Mouse (Mus musculus): ENCODE measurements around the gene Upp2.

Upp2 gene

DNA sequence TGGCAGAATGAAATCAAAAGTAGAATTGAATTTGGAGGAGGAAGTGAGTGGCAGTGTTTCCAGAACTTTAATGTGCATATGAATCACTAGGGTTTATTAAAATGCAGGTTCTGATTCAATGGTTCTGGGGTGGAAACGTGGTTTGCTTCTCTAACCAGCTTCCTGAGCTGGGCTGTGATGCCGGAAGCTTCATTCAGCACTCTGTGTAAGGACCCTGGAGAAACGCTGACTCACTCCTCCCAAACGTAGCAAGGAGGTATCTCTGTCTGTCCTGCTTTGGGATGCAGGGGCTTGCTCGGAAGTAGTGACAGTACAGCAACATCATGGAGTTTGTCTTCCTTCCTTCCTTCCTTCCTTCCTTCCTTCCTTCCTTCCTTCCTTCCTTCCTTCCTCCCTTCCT, 192.6 kb downstream of the Upp2 start:
- no peak for DNase-seq (ENCODE audit: low read depth)

DNA sequence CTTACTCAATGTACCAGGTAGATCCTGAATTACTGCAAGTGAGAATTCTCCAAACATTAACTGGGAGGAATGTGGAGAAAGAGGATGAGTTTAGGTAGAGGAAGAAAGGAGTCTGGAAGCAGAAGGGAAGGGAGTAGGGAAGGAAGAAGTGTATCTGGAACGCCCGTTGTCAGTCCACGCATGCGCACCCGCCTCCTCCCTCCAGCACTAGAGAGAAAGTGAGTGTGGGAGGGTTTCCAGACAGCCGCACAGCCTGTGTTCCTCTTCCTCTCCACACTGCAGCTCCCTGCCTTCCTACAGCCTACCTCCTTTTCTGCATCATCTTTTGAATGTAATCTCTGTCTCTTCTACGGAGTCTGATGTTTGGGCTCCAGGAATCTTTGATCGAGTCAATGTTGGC, 198.0 kb downstream of the Upp2 start:
- no peak for DNase-seq (ENCODE audit: low read depth)

DNA sequence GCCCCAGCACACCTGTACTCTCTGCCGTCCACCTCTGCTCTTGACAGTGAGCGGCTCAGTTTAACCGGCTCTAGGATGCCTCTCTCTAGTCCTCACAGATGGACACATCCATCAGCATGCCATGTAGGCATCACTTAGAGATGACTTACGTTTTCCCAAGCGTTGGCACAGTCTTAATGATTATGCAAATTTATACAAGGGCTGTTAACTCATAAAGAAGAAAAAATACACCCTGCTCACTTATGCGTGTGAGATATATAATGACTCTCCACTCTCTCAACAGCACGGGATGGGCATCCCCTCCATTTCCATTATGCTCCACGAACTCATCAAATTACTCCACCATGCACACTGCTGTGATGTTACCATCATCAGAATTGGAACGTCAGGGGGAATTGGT, 206.7 kb downstream of the Upp2 start:
- DNase-seq (ENCODE audit: low read depth) = no peak

DNA sequence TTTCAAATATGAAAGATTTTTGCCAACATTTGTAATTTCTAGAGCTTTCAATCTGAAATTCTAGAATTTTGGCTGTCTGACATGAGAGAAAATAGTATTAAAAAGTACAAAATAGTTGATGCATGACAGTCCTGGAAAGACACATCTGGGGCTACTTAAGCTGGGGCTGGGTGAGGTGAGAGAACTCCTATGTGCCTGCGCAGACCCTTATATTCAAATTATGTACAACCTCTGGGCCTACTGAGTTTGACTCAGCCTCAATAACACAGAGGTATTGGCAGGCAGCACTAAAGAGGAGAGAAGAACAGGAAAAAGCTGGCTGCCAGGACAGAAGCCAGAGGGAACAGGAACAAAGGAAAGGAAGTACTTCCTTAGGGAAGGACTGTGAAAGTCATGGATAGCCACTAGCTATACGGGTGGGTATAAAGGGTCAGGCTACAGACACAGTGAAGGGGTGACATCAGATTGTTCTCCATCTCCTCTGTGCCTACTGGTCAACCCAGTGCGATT, 211.9 kb downstream of the Upp2 start:
- DNase-seq (ENCODE audit: low read depth) = no peak

DNA sequence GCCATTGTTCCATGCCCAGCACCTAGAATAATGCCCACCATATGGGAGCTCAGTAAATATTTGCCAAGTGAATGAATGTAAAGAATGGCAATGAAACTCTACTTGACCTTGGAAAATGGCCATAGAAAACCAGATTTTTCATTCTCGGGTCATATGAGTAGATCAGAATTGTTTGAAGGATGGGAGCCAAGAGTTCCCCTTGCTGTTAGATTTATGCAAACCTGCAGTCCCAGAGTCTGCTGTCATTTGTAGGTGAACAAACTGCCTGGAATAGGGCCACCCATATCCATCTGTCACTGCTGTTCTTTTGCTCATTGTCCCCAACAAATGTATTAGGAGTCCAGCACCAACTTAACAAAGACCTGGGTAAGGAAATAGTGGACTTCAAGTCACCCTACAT, 216.4 kb downstream of the Upp2 start:
- no peak for DNase-seq (ENCODE audit: low read depth)

DNA sequence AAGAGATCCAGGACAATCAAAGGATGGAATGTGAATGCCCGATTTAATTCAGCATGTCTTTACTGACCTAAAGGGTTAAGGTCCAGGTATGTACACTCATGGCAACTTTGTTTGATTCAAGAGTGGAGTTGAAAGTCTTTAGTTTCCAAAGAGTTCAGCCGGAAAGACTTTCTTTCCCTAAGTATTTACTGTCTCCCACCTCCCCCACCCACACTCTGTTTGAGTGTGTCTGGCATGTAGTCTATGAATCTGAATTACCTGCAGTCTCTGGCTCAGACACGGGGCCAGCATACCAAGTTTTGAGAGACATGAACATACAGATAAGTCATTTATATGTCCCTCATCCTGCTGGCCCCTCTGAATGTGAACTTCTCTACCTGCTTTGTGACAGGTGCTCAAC, 219.1 kb downstream of the Upp2 start:
- DNase-seq (ENCODE audit: low read depth) = no peak

DNA sequence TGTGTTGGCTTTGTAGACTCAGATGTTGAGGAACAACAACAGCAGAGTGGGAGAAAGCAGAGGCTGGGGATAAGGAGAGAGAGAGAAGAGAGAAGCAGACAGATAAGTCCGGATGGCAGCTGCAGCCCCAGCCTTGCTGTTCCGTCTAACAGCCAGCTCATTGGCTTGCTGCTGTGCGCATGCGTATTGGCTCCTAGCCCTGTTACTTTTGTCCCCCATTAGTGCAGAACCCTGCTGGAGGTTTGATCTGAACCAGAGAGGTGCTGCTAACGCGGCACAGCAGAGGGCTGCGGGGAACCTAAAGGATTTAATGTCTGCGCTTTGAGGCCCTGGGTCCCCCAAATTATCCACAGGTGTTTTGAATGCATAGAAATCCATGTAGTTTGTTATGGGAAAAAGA, 219.6 kb downstream of the Upp2 start:
- DNase-seq (ENCODE audit: low read depth) = no peak

DNA sequence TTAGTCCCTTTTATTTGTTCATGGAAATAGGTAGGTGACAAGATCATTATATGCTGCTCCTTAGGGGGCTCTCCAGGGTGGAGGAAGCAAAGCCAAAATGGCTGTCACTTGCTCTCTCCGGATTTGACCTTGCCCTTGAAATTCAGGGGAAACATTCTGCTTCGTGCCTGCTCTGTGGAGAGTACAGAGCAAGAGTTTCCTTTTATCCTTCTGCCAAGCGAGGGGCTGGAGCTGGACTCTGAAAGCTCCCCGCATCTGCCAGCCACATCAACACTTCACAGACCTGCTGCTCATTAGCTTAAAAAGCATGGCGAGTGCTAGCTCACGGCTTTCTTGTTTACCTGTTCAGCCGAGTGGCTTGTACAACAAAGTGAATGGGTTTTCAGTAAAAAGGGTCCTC, 220.3 kb downstream of the Upp2 start:
- no peak for DNase-seq (ENCODE audit: low read depth)

DNA sequence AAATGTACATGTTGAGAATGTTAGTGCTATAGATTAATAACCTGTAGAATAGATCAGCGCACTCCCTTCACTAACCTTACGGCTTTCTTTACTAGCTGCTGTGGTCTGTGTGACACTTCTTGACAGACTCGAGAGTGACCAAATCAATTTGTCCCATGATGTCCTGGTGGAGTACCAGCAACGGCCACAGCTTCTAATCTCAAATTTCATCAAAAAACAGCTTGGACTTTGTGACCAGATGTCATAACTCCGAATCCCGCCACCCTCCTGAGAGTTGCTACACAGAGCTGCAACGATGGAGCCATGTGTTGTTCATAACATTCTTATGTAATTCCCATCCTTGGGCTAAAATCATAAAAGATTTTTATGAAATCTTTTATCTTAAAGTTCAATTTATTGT, 222.8 kb downstream of the Upp2 start:
- no peak for DNase-seq (ENCODE audit: low read depth)

DNA sequence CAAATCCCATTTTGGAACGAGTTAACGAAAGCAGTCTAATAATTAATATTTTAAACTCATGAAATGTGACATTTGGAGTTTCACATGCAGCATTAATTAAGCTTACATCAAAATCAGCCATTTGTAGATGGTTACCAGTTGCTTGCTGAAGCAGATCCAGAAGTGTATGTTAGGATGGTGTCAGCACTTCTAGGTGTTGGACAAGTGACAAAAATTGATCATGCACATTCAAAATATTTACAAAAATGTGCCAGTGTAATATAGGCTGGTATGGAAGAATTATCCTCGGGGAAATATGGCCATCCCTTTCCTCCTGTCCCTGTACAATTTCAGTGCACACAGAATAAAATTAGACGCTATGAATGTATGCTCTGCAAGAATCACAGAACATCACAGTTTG, 223.3 kb downstream of the Upp2 start:
- no peak for DNase-seq (ENCODE audit: low read depth)

DNA sequence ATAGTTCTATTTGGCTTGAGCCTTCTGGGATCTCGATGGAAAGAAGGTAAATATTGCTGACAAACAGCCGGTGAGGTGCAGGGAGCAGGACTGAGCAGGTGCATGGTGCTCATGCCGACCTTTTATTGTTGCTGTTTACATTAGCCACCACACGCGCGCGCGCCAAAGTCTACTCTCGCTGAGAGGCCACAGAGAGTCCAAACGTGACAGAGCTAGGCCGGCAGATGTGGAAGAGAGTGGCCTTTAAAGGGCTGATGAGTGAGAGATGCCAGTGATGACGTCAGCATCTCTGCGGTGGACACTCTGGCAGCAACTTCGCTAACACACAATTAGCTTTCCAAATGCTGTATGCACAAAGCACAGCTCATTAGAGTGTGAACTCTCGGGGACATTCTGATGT, 227.4 kb downstream of the Upp2 start:
- DNase-seq (ENCODE audit: low read depth) = no peak

DNA sequence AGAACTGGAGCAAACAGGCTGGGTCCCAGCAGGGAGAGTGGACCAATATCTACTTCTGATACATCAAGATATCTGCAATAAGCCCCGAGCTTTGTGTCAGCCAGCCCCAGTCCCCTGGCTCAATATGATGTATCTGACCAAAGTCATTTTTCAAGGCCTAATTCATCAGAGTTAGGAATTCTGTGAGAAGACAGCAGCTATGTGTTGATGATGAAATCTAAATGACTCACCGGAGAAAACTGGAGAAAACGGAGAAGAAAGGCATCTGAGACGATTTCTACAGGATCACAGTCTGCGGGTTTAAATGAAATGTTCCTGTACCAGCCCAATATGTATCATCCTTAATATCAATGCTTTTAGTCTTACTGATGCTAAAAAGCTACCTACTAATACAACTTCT, 228.3 kb downstream of the Upp2 start:
- no peak for DNase-seq (ENCODE audit: low read depth)

DNA sequence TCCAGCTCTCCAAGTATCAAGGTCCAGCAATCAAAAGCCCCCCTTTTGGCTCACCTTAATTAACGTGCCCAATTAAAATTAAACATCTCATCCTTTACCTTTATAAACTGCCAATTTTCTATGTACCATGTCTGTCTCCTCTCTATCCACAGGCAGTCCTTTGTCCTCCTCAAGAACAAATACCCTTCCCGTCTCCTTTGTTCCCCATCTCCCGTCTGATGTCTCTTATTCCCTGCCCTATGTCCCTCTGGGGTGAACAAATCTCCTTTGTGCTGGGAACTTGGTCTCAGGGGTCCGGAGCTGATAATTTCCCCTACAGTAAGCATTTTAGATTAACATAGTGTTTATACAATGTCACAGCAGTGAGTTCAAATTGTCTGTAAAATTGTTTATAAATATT, 230.4 kb downstream of the Upp2 start:
- no peak for DNase-seq (ENCODE audit: low read depth)

DNA sequence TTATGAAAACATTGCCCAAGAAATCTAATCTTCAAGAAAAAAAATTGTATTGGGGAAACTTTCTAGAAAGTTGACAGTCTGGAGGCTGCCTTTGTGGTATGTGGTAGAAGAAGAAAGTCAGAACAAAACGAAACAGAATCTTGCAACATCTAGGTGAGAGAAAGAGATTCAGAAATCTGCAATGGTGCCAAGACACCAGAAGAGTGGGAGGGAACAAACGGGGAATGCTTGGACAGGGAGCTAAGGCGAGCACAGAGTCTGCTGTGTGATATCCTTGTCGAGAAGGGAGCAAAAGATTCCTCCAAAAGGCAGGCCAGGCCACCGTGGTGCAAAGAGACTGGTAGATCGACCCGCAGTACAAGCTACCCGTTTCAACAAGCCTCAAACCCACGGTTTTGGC, 232.0 kb downstream of the Upp2 start:
- DNase-seq (ENCODE audit: low read depth) = no peak

DNA sequence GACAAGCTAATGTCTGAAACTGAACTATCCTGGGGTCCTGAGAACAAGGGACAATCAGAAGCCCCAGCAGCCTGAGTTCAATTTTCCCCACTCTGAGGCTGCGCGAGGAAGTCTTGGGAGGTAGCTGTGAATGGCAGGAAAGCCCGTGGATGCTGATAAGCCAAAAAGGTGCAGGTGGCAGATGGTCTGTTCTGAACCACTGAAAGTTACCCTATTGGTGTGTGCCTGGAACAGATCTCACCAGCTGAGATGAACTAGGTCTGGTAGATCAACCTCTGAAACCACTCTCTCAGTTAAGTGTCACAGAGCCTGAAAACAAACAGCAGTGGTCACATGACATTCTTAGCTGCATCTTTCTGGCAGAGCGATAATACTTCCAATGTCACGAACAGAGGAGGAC, 232.5 kb downstream of the Upp2 start:
- DNase-seq (ENCODE audit: low read depth) = no peak

DNA sequence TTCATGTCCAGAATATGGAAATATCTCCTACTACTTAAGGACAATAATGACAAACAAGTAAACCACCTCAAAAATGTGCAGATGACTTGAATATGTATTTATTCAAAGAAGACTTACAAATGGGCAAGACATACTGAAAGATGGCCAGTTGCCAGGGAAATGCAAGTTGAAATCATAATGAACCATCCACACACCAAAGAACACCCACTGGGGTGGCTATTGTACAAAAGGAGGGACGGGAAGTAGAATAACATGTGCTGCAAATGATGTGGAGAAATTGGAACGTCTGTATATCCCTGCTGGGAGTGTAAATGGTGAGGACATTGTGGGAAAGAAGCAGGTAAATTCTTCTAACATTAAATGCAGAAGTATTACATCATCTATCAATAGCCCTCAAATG, 245.8 kb downstream of the Upp2 start:
- DNase-seq (ENCODE audit: low read depth) = no peak

DNA sequence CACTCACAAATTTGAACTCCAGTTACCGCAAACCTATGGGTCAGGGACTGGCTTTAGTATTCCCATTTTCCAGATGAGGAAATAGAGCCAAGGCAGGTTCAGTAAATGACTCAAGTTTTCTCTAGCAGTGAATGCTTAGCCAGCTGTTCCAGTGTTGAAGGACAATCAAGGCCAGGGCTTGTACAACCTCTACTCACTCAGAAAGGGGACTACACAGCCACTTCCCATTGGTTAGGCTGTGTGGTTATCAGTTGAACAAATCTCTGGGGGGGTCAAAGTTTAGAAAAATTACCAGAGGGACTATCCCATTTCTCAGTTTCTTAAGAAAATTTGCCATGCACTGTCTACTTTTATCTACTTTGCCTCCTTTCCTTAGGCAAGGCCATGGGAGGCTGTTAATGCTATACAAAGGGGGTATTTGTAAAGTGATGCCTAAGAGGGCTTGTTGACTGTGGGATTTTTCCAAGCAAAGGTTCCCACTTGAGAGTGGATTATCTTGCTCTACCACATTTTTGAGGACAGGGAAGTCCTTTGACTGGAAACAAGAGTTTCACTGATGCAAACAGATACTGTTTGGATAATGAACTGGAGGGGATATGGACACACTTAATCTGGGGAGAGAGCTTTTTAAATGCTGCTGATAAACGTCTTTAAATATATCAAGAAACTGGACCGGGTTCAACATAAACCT, 262.0 kb downstream of the Upp2 start:
- no peak for DNase-seq (ENCODE audit: low read depth)

DNA sequence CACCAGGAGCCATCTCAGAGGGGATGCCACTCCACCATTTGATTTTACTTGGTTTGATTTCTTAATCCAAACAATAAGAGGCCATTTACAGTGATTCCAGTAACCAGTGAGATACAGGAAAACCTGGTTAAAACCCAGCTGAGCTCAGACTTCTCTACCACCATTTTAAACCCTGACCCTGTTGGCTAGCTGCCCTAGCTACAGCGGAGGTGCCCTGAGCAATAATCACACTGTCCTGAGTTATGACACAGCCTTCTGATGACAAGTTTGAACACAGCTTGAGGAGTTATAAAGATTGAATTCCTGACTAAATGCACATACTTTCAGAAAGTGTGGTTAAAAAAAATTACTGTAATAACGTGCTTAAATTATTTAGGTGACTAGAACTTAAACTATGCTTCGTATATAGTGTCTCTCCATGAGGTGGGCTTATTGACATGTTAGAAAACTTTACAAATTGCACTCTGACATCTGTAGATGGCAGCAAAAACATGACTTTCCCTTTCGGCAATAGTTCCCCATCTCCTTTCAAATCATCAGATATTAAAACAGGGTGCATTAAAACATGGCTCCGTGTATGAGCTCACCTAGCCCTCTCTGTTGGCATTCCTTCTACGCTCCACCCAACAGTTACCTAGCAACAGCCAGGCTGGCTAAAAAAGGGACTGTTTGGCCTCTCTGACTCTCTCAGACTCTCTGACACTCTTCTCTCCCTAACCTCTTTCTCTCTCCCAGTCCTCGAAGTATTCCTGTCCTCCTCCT, 263.1 kb downstream of the Upp2 start:
- DNase-seq (ENCODE audit: low read depth) = peak; percentile 36

DNA sequence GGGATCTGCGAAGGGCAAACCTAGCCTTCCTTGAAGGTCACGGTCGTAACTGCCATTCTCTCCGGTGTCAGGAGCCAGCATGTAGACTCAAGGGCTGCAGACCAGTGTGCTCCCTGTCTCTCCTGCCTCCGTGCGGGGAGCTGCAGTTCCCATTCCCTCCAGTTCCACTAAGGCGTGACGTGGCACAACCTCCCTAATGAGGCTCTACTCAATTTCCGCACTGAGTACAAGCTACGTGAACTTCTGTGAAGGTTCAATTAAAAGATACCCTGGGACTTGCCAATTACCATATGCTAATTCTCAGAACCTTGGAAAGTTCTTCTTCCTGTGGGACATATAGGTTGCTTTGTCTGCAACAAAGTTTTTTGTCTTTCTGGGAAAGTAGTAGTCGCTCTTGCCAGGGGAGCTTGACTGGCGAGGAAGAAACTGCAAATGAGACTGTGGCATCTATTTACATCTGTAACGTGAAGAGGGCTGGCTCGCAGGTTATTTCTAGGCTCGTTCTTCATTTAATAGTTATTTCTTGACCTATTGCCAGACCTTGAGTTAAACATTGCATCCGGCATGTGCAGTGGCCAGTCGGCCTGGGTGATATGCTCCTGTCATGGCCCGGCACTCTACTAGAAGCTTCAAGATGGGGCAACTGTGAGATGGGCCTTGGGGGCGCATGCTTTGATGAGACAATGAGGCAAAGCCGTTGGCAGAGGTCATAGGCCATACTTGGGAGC, 265.3 kb downstream of the Upp2 start:
- DNase-seq (ENCODE audit: low read depth) = no peak

DNA sequence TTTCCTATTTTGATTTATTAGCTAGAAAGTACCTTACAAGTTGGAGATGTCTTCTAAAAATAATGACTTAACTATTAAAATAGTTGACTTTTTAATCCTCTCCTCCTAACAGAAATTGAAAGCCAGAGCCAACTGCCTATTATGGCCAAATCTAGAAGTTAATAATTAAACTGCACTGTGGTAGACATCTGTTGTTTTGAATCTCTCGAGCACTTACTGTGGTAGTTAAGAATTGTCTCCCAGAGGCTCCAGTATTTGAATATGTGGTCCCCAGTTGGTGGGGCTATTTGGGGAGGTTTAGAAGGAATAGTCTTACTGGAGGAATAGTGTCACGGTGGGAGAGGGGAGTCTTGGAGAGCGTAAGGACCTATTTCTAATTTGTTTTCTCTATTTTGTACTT, 273.9 kb downstream of the Upp2 start:
- DNase-seq (ENCODE audit: low read depth) = no peak

DNA sequence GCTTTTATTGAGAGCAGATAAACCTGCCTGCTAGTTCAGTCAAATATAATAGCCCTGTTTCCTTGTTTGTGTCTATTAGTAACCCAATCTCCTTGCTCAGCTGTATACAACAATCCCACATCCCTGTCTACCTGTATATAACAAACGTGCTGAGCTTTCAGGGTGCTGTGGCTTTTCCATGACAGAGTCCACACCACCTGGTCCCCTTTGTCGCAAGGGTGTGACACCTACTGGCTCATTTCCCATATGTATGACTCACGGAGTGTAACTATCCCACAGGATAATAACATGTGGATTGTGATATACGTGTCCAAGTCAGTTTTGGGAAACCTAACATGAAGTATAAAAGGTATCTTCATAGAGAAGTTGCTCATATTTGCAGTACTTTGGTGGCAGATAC, 275.3 kb downstream of the Upp2 start:
- no peak for DNase-seq (ENCODE audit: low read depth)

Measured in naive thymus-derived CD4-positive, alpha-beta T cell, adult 2 months (primary cell).